7 mouse cellular contexts compared by ENCODE assay signal in the genomic region with DNA sequence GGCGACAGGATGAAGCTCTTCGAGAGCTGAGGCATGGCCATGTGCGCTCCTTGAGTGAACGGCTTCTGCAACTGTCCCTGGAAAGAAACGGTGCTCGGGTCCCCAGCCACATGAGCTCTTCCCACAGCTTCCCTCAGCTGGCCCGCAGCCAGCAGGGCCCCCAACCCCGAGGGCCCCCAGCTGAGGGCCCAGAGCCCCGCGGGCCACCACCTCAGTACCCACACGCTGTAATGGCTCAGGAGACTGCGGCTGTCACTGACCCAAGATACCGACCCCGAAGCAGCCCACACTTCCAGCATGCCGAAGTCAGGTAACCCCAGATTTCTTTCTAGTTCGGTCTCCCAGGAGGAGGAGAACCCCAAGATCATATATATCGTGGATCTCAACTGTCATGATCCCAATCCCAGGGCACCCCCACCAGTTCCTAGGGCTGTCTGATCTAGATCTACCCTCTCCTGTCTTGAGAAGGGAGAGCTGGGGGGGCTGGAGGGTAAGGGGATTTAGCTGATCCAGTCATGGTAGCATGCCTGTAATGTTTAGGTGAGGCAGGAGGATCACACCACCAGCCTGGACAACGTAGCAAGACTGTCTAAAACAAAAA. TPM values are rescaled to one million over a fixed set of nuclear protein-coding genes. Genes with fewer than 3 reads are reported as not detected.
DNase-seq lines count a peak whose midpoint lies in the region; ATAC-seq and TF ChIP-seq lines count a peak whose summit lies in the region.

No protein-coding gene starts in this region.

- H3K36me3 ChIP-seq in neural tube, embryonic 11.5 days (ENCODE audit: control insufficient read depth, insufficient read depth, low read length) = peaks cover 28% of the 10 kb centered on the region
- H3K36me3 ChIP-seq in forebrain, postnatal 0 days (ENCODE audit: insufficient read depth) = peaks cover 42% of the 10 kb centered on the region
- peaks cover 35% of the 10 kb centered on the region for H3K36me3 ChIP-seq in liver, embryonic 12.5 days
- H3K36me3 ChIP-seq in stomach, postnatal 0 days (ENCODE audit: control insufficient read depth, insufficient read depth, low read length) = peaks cover 38% of the 10 kb centered on the region

- TF ChIP-seq EP300 in stomach, postnatal 0 days (optimal IDR thresholded peaks at IDR 0.05) = no peak

- peak overlapping the region; percentile 84 for H3K4me3 ChIP-seq in neural tube, embryonic 11.5 days (ENCODE audit: low read depth, low read length)
- peak overlapping the region; percentile 86 for H3K4me3 ChIP-seq in forebrain, postnatal 0 days (ENCODE audit: low read depth, low read length)
- peak overlapping the region; percentile 58 for H3K4me3 ChIP-seq in liver, embryonic 12.5 days
- peak overlapping the region; percentile 83 for H3K4me3 ChIP-seq in stomach, postnatal 0 days (ENCODE audit: low read depth, low read length)

- no peak for DNase-seq in neural tube, embryonic 11.5 days (ENCODE audit: low spot score)
- DNase-seq in neural tube, embryonic 10.5 days (ENCODE audit: extremely low spot score, low spot score) = no peak
- DNase-seq in forebrain, postnatal 0 days = no peak
- no peak for DNase-seq in stomach, postnatal 0 days (ENCODE audit: low spot score)
- no peak for DNase-seq in frontal cortex, postnatal 25 days (ENCODE audit: low spot score in 2 of 2)
- DNase-seq in cerebellum, adult 11-12 months = no peak

- no peak for ATAC-seq in neural tube, embryonic 11.5 days (ENCODE audit: insufficient read depth, low FRiP score, low TSS enrichment)
- ATAC-seq in forebrain, postnatal 0 days = no peak
- no peak for ATAC-seq in liver, embryonic 12.5 days
- ATAC-seq in stomach, postnatal 0 days (ENCODE audit: low FRiP score, low TSS enrichment) = no peak

- no peaks in the 10 kb centered on the region for H3K9me3 ChIP-seq in neural tube, embryonic 11.5 days (ENCODE audit: control insufficient read depth, low read length)
- no peaks in the 10 kb centered on the region for H3K9me3 ChIP-seq in forebrain, postnatal 0 days (ENCODE audit: low read length)
- no peaks in the 10 kb centered on the region for H3K9me3 ChIP-seq in liver, embryonic 12.5 days (replicated peaks)
- no peaks in the 10 kb centered on the region for H3K9me3 ChIP-seq in stomach, postnatal 0 days (ENCODE audit: control insufficient read depth, low read length)

- no peaks in the 10 kb centered on the region for H3K27me3 ChIP-seq in neural tube, embryonic 11.5 days (ENCODE audit: control insufficient read depth, insufficient read depth, low read length)
- no peaks in the 10 kb centered on the region for H3K27me3 ChIP-seq in forebrain, postnatal 0 days (ENCODE audit: insufficient read depth, low read length)
- peaks cover 63% of the 10 kb centered on the region for H3K27me3 ChIP-seq in liver, embryonic 12.5 days (replicated peaks)
- H3K27me3 ChIP-seq in stomach, postnatal 0 days (ENCODE audit: control insufficient read depth, insufficient read depth, low read length) = no peaks in the 10 kb centered on the region

- no peak overlapping the region for H3K27ac ChIP-seq in neural tube, embryonic 11.5 days (ENCODE audit: low read depth, low read length)
- H3K27ac ChIP-seq in forebrain, postnatal 0 days (ENCODE audit: low read depth, low read length) = no peak overlapping the region
- H3K27ac ChIP-seq in liver, embryonic 12.5 days = peak overlapping the region; percentile 33; the same call in 1 of the 2 replicates
- peak overlapping the region; percentile 35 for H3K27ac ChIP-seq in stomach, postnatal 0 days (replicated peaks)

- 68% methylated on average over 18 of the region's 18 CpGs for WGBS in neural tube, embryonic 11.5 days
- 39% methylated on average over 18 of the region's 18 CpGs for WGBS in forebrain, postnatal 0 days
- WGBS in liver, embryonic 12.5 days (ENCODE audit: insufficient replicate concordance) = 65% methylated on average over 18 of the region's 18 CpGs
- WGBS in stomach, postnatal 0 days = 56% methylated on average over 18 of the region's 18 CpGs

- H3K4me2 ChIP-seq in neural tube, embryonic 11.5 days (ENCODE audit: low read depth) = peak overlapping the region; percentile 56
- peak overlapping the region; percentile 67 for H3K4me2 ChIP-seq in forebrain, postnatal 0 days (ENCODE audit: low read depth)
- peak overlapping the region; percentile 63 for H3K4me2 ChIP-seq in liver, embryonic 12.5 days
- H3K4me2 ChIP-seq in stomach, postnatal 0 days (replicated peaks; ENCODE audit: low read depth) = peak overlapping the region; percentile 87

- H3K9ac ChIP-seq in neural tube, embryonic 11.5 days (ENCODE audit: low read length) = peak overlapping the region; percentile 60
- H3K9ac ChIP-seq in forebrain, postnatal 0 days = peak overlapping the region; percentile 95
- peak overlapping the region; percentile 29 for H3K9ac ChIP-seq in liver, embryonic 12.5 days
- peak overlapping the region; percentile 51 for H3K9ac ChIP-seq in stomach, postnatal 0 days (ENCODE audit: low read length)

- peaks cover 66% of the 10 kb centered on the region for H3K4me1 ChIP-seq in neural tube, embryonic 11.5 days (ENCODE audit: control insufficient read depth, insufficient read depth, low read length)
- peaks cover 38% of the 10 kb centered on the region for H3K4me1 ChIP-seq in forebrain, postnatal 0 days (ENCODE audit: insufficient read depth)
- H3K4me1 ChIP-seq in liver, embryonic 12.5 days = peaks cover 49% of the 10 kb centered on the region
- peaks cover 6% of the 10 kb centered on the region; the same call in 1 of the 2 replicates for H3K4me1 ChIP-seq in stomach, postnatal 0 days (replicated peaks; ENCODE audit: control insufficient read depth, insufficient read depth)

- no peak for TF ChIP-seq CTCF in forebrain, postnatal 0 days (IDR thresholded peaks at IDR 0.05; ENCODE audit: low read depth)
- TF ChIP-seq CTCF in stomach, postnatal 0 days (IDR thresholded peaks at IDR 0.05; ENCODE audit: low read depth) = no peak

RNA-seq across cellular contexts. Expression of gene Amotl2, which starts 4.2 kb away (rescaled TPM):
- polyA plus RNA-seq in neural tube, embryonic 11.5 days (2014; fragmentation: Nextera tagmentation; extraction: Ambion mirVana) = 70.6 and 76.7 TPM in 2 replicates
- total RNA-seq in forebrain, postnatal 0 days (2014; rRNA removed) = 85.8 and 106 TPM in 2 replicates
- 24.8 and 27.6 TPM in 2 replicates for polyA plus RNA-seq in forebrain, postnatal 0 days (2015; fragmentation: Nextera tagmentation; extraction: Ambion mirVana)
- polyA plus RNA-seq in liver, embryonic 12.5 days (2016; fragmentation: Nextera tagmentation; extraction: Ambion mirVana) = 10.4 and 11.5 TPM in 2 replicates
- polyA plus RNA-seq in stomach, postnatal 0 days (2015; fragmentation: Nextera tagmentation; extraction: Ambion mirVana) = 18.6 and 22.7 TPM in 2 replicates

Comparison
In these comparisons a context has a peak if more than half of its experiments do, and no peak if none do; other contexts are left out.
1. H3K27ac ChIP-seq: peak in liver, embryonic 12.5 days (single experiment) and stomach, postnatal 0 days (single experiment); none in neural tube, embryonic 11.5 days (single experiment) and forebrain, postnatal 0 days (single experiment).
2. H3K9ac ChIP-seq: peak in every context shown above with its lines; median percentile 95 in forebrain, postnatal 0 days; 60 in neural tube, embryonic 11.5 days; 51 in stomach, postnatal 0 days; 29 in liver, embryonic 12.5 days.
3. Peak in every context shown above with its lines, with median percentiles within 50 percentile points of each other: H3K4me2 ChIP-seq and H3K4me3 ChIP-seq.